8 mouse cellular contexts compared by ENCODE assay signal in the genomic region with DNA sequence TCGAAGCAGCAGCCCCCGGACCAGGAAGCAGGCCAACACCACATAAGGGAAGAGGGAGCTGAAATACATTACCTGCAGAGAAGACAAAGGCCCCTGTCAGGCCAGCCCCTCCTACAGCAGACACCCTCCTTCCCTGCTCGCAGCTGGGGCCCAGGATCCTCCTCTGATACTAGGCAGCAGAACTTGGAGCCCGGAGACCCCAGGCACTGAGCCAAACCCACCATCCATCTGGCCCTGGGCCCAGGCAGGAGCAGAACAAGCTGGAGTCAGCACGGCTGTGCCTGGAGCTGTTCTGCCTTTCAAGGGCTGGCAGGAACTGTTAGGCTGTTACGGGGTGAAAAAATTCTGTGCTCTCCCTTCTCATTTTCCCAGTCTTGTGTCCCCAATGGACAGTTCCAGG. TPM values are rescaled to one million over a fixed set of nuclear protein-coding genes. Genes with fewer than 3 reads are reported as not detected.
A peak's percentile ranks its signal among the peaks of the same experiment; 100 is the strongest.
DNase-seq lines count a peak whose midpoint lies in the region; ATAC-seq lines count a peak whose summit lies in the region.

No protein-coding gene starts in this region.

- peak overlapping the region; percentile 89 for H3K27ac ChIP-seq in forebrain, embryonic 13.5 days
- H3K27ac ChIP-seq in forebrain, embryonic 10.5 days = no peak overlapping the region; the same call in 1 of the 2 replicates
- peak overlapping the region; percentile 92 for H3K27ac ChIP-seq in forebrain, embryonic 15.5 days (replicated peaks)
- H3K27ac ChIP-seq in intestine, embryonic 15.5 days = peak overlapping the region; percentile 28; the same call in 1 of the 2 replicates
- peak overlapping the region; percentile 71 for H3K27ac ChIP-seq in limb, embryonic 15.5 days

- no peaks in the 10 kb centered on the region for H3K9me3 ChIP-seq in forebrain, embryonic 13.5 days (replicated peaks)
- no peaks in the 10 kb centered on the region for H3K9me3 ChIP-seq in forebrain, embryonic 10.5 days
- H3K9me3 ChIP-seq in forebrain, embryonic 15.5 days = no peaks in the 10 kb centered on the region
- H3K9me3 ChIP-seq in intestine, embryonic 15.5 days = no peaks in the 10 kb centered on the region
- no peaks in the 10 kb centered on the region for H3K9me3 ChIP-seq in limb, embryonic 15.5 days

- no peak for DNase-seq in forebrain, embryonic 10.5 days (ENCODE audit: extremely low spot score, low spot score)
- DNase-seq in MEL-GATA-1-ER (ENCODE audit: extremely low read depth, low read depth) = peak; percentile 7
- DNase-seq in skeletal muscle tissue, adult 2 months (ENCODE audit: low read depth, low spot score) = peak; percentile 14
- no peak for DNase-seq in adipocyte (ENCODE audit: low spot score)

- peak; percentile 94 for ATAC-seq in forebrain, embryonic 13.5 days
- peak; percentile 91 for ATAC-seq in forebrain, embryonic 15.5 days (replicated peaks)
- ATAC-seq in intestine, embryonic 15.5 days = peak; percentile 81
- ATAC-seq in limb, embryonic 15.5 days (ENCODE audit: insufficient number of reproducible peaks, low FRiP score, low TSS enrichment, low read depth) = peak; percentile 84

- peaks cover 39% of the 10 kb centered on the region for H3K4me1 ChIP-seq in forebrain, embryonic 13.5 days
- peaks cover 5% of the 10 kb centered on the region; the same call in 1 of the 2 replicates for H3K4me1 ChIP-seq in forebrain, embryonic 10.5 days
- peaks cover 39% of the 10 kb centered on the region for H3K4me1 ChIP-seq in forebrain, embryonic 15.5 days
- peaks cover 12% of the 10 kb centered on the region; the same call in 1 of the 2 replicates for H3K4me1 ChIP-seq in intestine, embryonic 15.5 days (replicated peaks)
- H3K4me1 ChIP-seq in limb, embryonic 15.5 days = peaks cover 25% of the 10 kb centered on the region

- H3K27me3 ChIP-seq in forebrain, embryonic 13.5 days = no peaks in the 10 kb centered on the region
- no peaks in the 10 kb centered on the region for H3K27me3 ChIP-seq in forebrain, embryonic 10.5 days (ENCODE audit: poor library complexity, severe bottlenecking)
- H3K27me3 ChIP-seq in forebrain, embryonic 15.5 days = no peaks in the 10 kb centered on the region
- H3K27me3 ChIP-seq in intestine, embryonic 15.5 days (replicated peaks) = no peaks in the 10 kb centered on the region
- H3K27me3 ChIP-seq in limb, embryonic 15.5 days = no peaks in the 10 kb centered on the region

- H3K4me2 ChIP-seq in forebrain, embryonic 13.5 days = no peak overlapping the region
- H3K4me2 ChIP-seq in forebrain, embryonic 15.5 days (replicated peaks) = no peak overlapping the region
- H3K4me2 ChIP-seq in intestine, embryonic 15.5 days (replicated peaks) = no peak overlapping the region
- H3K4me2 ChIP-seq in limb, embryonic 15.5 days = 0 out of 2 replicates have a peak overlapping the region, but pooled peaks have one; percentile 12

- no peak overlapping the region for H3K9ac ChIP-seq in forebrain, embryonic 13.5 days
- no peak overlapping the region for H3K9ac ChIP-seq in forebrain, embryonic 15.5 days (replicated peaks)
- no peak overlapping the region for H3K9ac ChIP-seq in intestine, embryonic 15.5 days
- no peak overlapping the region for H3K9ac ChIP-seq in limb, embryonic 15.5 days

- H3K36me3 ChIP-seq in forebrain, embryonic 13.5 days (ENCODE audit: poor library complexity, severe bottlenecking) = no peaks in the 10 kb centered on the region
- H3K36me3 ChIP-seq in forebrain, embryonic 10.5 days (replicated peaks) = no peaks in the 10 kb centered on the region
- H3K36me3 ChIP-seq in forebrain, embryonic 15.5 days = no peaks in the 10 kb centered on the region
- H3K36me3 ChIP-seq in intestine, embryonic 15.5 days = no peaks in the 10 kb centered on the region
- peaks cover 8% of the 10 kb centered on the region; the same call in 1 of the 2 replicates for H3K36me3 ChIP-seq in limb, embryonic 15.5 days

- no peak overlapping the region for H3K4me3 ChIP-seq in forebrain, embryonic 13.5 days
- H3K4me3 ChIP-seq in forebrain, embryonic 10.5 days = no peak overlapping the region
- no peak overlapping the region for H3K4me3 ChIP-seq in forebrain, embryonic 15.5 days
- H3K4me3 ChIP-seq in intestine, embryonic 15.5 days (replicated peaks) = no peak overlapping the region
- H3K4me3 ChIP-seq in limb, embryonic 15.5 days = no peak overlapping the region

- 32% methylated on average over 6 of the region's 6 CpGs for WGBS in forebrain, embryonic 13.5 days
- WGBS in forebrain, embryonic 10.5 days = 74% methylated on average over 6 of the region's 6 CpGs
- WGBS in forebrain, embryonic 15.5 days = 24% methylated on average over 6 of the region's 6 CpGs
- 30% methylated on average over 6 of the region's 6 CpGs for whole genome bisulfite sequencing in intestine, embryonic 15.5 days
- WGBS in limb, embryonic 15.5 days = 13% methylated on average over 6 of the region's 6 CpGs

RNA-seq across cellular contexts. Expression of a gene that starts 26.4 kb away (rescaled TPM):
- 9.6 and 11.2 TPM in 2 replicates for polyA plus RNA-seq in forebrain, embryonic 13.5 days (2015; fragmentation: Nextera tagmentation; extraction: Ambion mirVana)
- polyA plus RNA-seq in forebrain, embryonic 10.5 days (2016; fragmentation: Nextera tagmentation; extraction: Ambion mirVana) = 2.4 and 3.7 TPM in 2 replicates
- 17.2 and 19.6 TPM in 2 replicates for polyA plus RNA-seq in forebrain, embryonic 15.5 days (2015; fragmentation: Nextera tagmentation; extraction: Ambion mirVana)
- polyA plus RNA-seq in intestine, embryonic 15.5 days (2015; fragmentation: Nextera tagmentation; extraction: Ambion mirVana) = 1.0 and 2.6 TPM in 2 replicates
- 6.5 TPM in 2 replicates for polyA plus RNA-seq in limb, embryonic 15.5 days (2015; fragmentation: Nextera tagmentation; extraction: Ambion mirVana)

RNA-seq across cellular contexts. Expression of a gene that starts 32.1 kb away (rescaled TPM):
- polyA plus RNA-seq in forebrain, embryonic 13.5 days (2015; fragmentation: Nextera tagmentation; extraction: Ambion mirVana) = 0.25 and 0.38 TPM in 2 replicates
- not detected in 2 replicates for polyA plus RNA-seq in forebrain, embryonic 10.5 days (2016; fragmentation: Nextera tagmentation; extraction: Ambion mirVana)
- 1.6 and 1.8 TPM in 2 replicates for polyA plus RNA-seq in forebrain, embryonic 15.5 days (2015; fragmentation: Nextera tagmentation; extraction: Ambion mirVana)
- 0.11 and 0.23 TPM in 2 replicates for polyA plus RNA-seq in intestine, embryonic 15.5 days (2015; fragmentation: Nextera tagmentation; extraction: Ambion mirVana)
- 0.54 and 0.61 TPM in 2 replicates for polyA plus RNA-seq in limb, embryonic 15.5 days (2015; fragmentation: Nextera tagmentation; extraction: Ambion mirVana)

Comparison
In these comparisons a context has a peak if more than half of its experiments do, and no peak if none do; other contexts are left out.
1. DNase-seq: peak in MEL-GATA-1-ER (single experiment) and skeletal muscle tissue, adult 2 months (single experiment); none in forebrain, embryonic 10.5 days (single experiment) and adipocyte (single experiment).
2. Peak in every context shown above with its lines, with median percentiles within 50 percentile points of each other: ATAC-seq.